Mouse (Mus musculus) kidney, adult 8-10 months (tissue): ENCODE measurements at regions not wholly inside any gene's neighbourhood (a gene's known extent, or its start where the extent isn't known, plus 50 kb on each side); places are given as distances from the start of the nearest gene placed in this dataset.

ENCODE experiments used
- DNase-seq, 2 experiments: peaks; one replicate each; pipeline ENCODE4 v3.0.0; 2022

GRCm38 (mm10) chr10:108027506-108027905 lies 115.6 kb upstream of the Otogl start:
- DNase-seq, result no peak

GRCm38 (mm10) chr10:108024227-108024626 lies 112.3 kb upstream of the Otogl start:
- no peak for DNase-seq

GRCm38 (mm10) chr10:108016552-108016951 lies 104.6 kb upstream of the Otogl start:
- DNase-seq, result no peak

GRCm38 (mm10) chr10:107994836-107995585 lies 83.1 kb upstream of the Otogl start:
- no peak for DNase-seq

GRCm38 (mm10) chr10:107992621-107993020 lies 80.7 kb upstream of the Otogl start:
- DNase-seq, result no peak

- no peak for DNase-seq
These were observed 78.6 kb upstream of the Otogl start for GRCm38 (mm10) chr10:107990557-107990956.

- no peak for DNase-seq
These were observed 78.0 kb upstream of the Otogl start for GRCm38 (mm10) chr10:107989913-107990312.

- no peak for DNase-seq
These were observed 70.7 kb upstream of the Otogl start for GRCm38 (mm10) chr10:107982632-107983031.

- DNase-seq, result no peak
These were observed 70.1 kb upstream of the Otogl start for GRCm38 (mm10) chr10:107982082-107982481.

GRCm38 (mm10) chr10:107976392-107976965 lies 64.5 kb upstream of the Otogl start:
- DNase-seq, result no peak

GRCm38 (mm10) chr10:107971748-107972147 lies 59.8 kb upstream of the Otogl start:
- no peak for DNase-seq

GRCm38 (mm10) chr10:107966996-107967395 lies 55.1 kb upstream of the Otogl start:
- DNase-seq, result no peak

- no peak for DNase-seq
These were observed 52.1 kb upstream of the Otogl start for GRCm38 (mm10) chr10:107964022-107964421.

- no peak for DNase-seq
These were observed 50.2 kb upstream of the Otogl start for GRCm38 (mm10) chr10:107962130-107962529.
